Mouse (Mus musculus): ENCODE measurements at regions not wholly inside any gene's neighbourhood (a gene's known extent, or its start where the extent isn't known, plus 50 kb on each side); places are given as distances from the start of the nearest gene placed in this dataset.
A peak's percentile ranks its signal among the peaks of the same experiment; 100 is the strongest.

GRCm38 (mm10) chr2:106318695-106319266, 315.4 kb upstream of the Dnajc24 start:
- peak; percentile 6 for DNase-seq (ENCODE audit: low read depth, low spot score)

- DNase-seq (ENCODE audit: low read depth, low spot score): no peak
Measured at GRCm38 (mm10) chr2:106346781-106347180, 343.4 kb upstream of the Dnajc24 start.

DNA sequence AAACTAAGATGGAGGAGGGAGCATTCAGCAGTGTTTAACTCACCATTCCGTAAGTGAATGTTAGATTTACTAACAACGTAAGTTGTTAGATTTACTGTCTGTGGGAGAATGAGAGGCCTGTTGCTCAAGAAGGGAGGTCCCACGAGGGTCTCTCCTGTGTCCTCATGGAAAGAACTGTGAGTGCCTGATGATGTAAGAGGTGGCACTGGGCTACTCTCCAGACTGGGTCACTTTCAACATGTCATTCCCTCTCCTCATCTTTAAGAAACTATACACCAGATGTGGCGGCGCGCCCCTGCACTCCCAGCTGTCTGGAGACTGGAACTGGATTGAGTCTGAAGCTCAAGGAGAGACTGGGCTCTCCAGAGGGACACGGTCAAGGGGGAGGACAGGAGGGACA, 343.9 kb upstream of the Dnajc24 start:
- no peak for DNase-seq (ENCODE audit: low read depth, low spot score)

GRCm38 (mm10) chr2:106355565-106355964, 337.5 kb upstream of the Mpped2 start:
- DNase-seq (ENCODE audit: low read depth, low spot score): no peak

- DNase-seq (ENCODE audit: low read depth, low spot score): peak; percentile 83
Measured at GRCm38 (mm10) chr2:106355984-106356547, 337.0 kb upstream of the Mpped2 start.

- DNase-seq (ENCODE audit: low read depth, low spot score): no peak
Measured at GRCm38 (mm10) chr2:106368641-106369040, 324.4 kb upstream of the Mpped2 start.

- no peak for DNase-seq (ENCODE audit: low read depth, low spot score)
Measured at GRCm38 (mm10) chr2:106383415-106384285, 309.4 kb upstream of the Mpped2 start.

GRCm38 (mm10) chr2:106384286-106384595, 308.8 kb upstream of the Mpped2 start:
- DNase-seq (ENCODE audit: low read depth, low spot score): no peak

DNA sequence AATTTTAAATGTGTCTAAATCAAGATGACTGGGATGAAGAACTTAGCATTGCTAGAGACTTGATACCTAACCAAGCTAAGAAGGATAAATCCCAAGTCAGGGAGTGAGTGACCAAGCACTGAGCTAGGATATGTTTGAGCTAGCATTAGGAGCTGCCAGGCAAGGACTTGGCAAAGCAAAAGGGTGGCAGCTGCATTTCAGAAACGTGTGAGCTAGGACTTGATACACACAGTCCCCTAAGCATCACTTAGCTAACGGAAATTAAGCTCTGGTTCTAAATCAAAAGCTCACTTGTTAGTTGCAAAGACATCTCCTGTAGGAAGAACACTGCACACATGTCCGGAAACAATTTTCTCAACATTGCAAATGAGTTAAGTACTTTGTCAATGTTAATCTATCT, 308.2 kb upstream of the Mpped2 start:
- no peak for DNase-seq (ENCODE audit: low read depth, low spot score)

DNA sequence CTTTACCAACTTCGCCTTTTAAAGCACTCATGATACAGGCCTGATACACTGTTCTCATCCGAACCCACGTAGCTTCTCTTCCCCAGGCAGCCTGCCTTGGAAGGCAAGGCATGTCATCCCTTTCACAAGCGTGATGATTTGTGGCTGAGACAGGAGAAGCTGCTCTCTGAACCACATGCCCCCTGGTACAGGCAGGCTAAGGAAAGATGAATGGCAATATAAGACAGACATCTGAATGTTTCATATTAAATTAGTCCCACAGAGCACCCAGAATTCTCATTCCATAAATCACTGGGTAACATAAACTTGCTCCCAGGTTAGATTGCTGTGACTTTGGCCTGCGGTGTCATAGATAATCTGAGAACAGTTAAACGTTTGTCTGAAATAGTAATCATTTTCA, 280.9 kb upstream of the Mpped2 start:
- DNase-seq (ENCODE audit: low read depth, low spot score): peak; percentile 76

DNA sequence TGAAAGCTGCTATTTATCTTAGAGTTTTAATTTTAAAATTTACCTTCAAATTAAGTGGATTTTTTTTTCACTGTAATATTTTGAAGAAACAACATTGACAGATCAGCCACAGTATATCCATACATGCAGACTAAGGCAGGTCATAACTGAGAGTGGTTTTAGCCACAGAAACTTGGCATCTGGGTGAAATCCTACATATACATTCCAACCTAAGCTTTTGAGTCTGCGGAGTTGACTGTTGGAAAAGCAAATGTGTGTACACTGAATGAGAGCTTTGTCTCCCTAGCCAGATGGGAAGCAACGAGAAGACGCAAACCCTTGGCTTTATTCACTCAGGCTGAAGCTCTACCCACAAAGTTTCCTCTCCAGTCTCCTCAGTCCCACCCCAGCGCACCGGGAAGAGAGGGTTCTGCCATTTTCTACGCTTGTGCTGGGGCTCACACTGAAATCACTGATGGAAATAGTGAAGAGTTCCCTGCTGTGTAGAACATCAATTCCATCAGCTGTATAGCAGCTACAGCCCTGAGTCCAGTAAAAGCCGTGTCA, 277.5 kb upstream of the Mpped2 start:
- no peak for DNase-seq (ENCODE audit: low read depth, low spot score)

DNA sequence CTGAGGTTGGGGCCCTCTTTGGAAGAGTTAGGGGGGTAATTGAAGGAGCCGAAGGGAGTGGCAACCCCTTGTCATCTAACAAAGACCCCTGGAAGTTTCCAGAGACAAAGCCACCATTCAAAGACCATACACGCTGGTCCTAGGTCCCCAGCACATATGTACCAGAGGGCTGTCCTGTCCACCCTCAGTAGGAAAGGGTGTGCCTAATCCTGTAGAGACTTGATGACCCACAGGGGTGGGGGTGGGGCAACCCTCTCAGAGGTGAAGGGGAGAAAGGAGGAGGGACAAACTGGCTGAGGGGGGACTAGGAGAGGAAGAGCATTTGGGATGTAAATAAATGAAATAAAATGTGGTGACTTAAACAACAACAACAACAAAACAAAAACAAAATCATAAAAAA, 274.9 kb upstream of the Mpped2 start:
- no peak for DNase-seq (ENCODE audit: low read depth, low spot score)

- DNase-seq (ENCODE audit: low read depth, low spot score): peak; percentile 55
Measured at GRCm38 (mm10) chr2:106424974-106425373, 268.1 kb upstream of the Mpped2 start.

DNA sequence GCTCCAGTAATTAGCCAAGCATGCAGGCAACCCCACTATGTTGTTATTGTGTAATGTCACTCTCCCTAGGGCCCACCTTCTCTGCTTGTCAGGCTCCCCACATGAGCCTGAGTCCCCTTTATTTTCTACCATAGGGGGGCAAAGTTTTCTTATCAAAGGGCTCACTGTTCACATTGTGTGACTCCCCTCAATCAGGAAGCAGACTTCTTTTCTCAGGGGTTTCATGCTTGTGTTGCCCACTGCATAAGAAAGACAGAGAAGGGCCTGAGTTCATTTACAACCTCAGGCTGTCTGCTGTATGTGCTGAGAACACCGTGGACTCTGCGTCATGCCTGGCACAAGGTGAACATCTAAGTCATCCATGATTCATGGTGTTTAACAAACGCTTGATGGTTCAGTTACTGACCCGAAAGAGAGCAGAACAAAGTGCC, 267.6 kb upstream of the Mpped2 start:
- no peak for DNase-seq (ENCODE audit: low read depth, low spot score)

- DNase-seq (ENCODE audit: low read depth, low spot score): no peak
Measured at GRCm38 (mm10) chr2:106426010-106426409, 267.1 kb upstream of the Mpped2 start.

DNA sequence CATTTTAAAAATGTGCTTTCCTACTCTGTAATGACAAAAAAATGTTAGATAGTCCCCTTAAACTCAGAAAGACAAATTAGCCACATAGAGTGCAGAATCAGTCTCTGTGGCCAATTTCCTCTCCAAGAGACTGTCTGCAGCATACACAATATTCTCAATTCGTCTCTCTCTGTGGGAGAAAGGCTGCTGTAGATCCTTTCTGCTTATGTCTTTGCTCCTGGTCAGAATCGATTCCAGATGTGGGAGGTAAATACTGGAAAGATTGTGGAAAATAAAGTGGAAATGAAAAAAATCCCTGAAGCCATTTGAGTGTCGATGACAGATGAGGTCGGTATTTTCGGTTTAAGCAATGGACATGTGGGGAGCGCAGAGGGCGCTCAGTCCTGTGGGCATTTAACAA, 265.8 kb upstream of the Mpped2 start:
- peak; percentile 60 for DNase-seq (ENCODE audit: low read depth, low spot score)

- peak; percentile 53 for DNase-seq (ENCODE audit: low read depth, low spot score)
Measured at GRCm38 (mm10) chr2:106428909-106429308, 264.2 kb upstream of the Mpped2 start.

GRCm38 (mm10) chr2:106431141-106431540, 261.9 kb upstream of the Mpped2 start:
- peak; percentile 73 for DNase-seq (ENCODE audit: low read depth, low spot score)

GRCm38 (mm10) chr2:106431637-106432199, 261.4 kb upstream of the Mpped2 start:
- DNase-seq (ENCODE audit: low read depth, low spot score): no peak

GRCm38 (mm10) chr2:106436136-106436535, 256.9 kb upstream of the Mpped2 start:
- no peak for DNase-seq (ENCODE audit: low read depth, low spot score)

GRCm38 (mm10) chr2:106454310-106454974, 238.6 kb upstream of the Mpped2 start:
- no peak for DNase-seq (ENCODE audit: low read depth, low spot score)

- DNase-seq (ENCODE audit: low read depth, low spot score): no peak
Measured at GRCm38 (mm10) chr2:106455039-106455438, 238.0 kb upstream of the Mpped2 start.
